Mouse (Mus musculus) 3T3-L1 (cell line): Measurements from ENCODE around the gene Il12rb1.
A peak's percentile ranks its signal among the peaks of the same experiment; 100 is the strongest.

Experiments used
- DNase-seq: peaks from one replicate; pipeline ENCODE4 v3.0.0-alpha.2; 2015; ENCODE audit warnings: low read depth, low spot score

Il12rb1 gene

GRCm38 (mm10) chr8:70827796-70828195, 19.5 kb downstream of the Il12rb1 start:
- no peak for DNase-seq

- DNase-seq: no peak
Measured at GRCm38 (mm10) chr8:70831517-70831916, 23.3 kb downstream of the Il12rb1 start.

GRCm38 (mm10) chr8:70832371-70832770, 24.1 kb downstream of the Il12rb1 start:
- no peak for DNase-seq

GRCm38 (mm10) chr8:70833018-70833482, 24.8 kb downstream of the Il12rb1 start:
- no peak for DNase-seq

- no peak for DNase-seq
Measured at GRCm38 (mm10) chr8:70833520-70833919, 25.3 kb downstream of the Il12rb1 start.

- DNase-seq: no peak
Measured at GRCm38 (mm10) chr8:70834071-70834470, 25.8 kb downstream of the Il12rb1 start.

- DNase-seq: no peak
Measured at GRCm38 (mm10) chr8:70836666-70837065, 28.4 kb downstream of the Il12rb1 start.

- peak; percentile 51 for DNase-seq
Measured at GRCm38 (mm10) chr8:70838654-70839407, 30.6 kb downstream of the Il12rb1 start.

- peak; percentile 100 for DNase-seq
Measured at GRCm38 (mm10) chr8:70839408-70840351, 31.4 kb downstream of the Il12rb1 start, which contains the start of gene Arrdc2. Gene Arrdc2, minus strand, starts transcription at chr8:70839720.

GRCm38 (mm10) chr8:70840590-70840989, 32.3 kb downstream of the Il12rb1 start:
- peak; percentile 38 for DNase-seq

GRCm38 (mm10) chr8:70841147-70842072, 33.2 kb downstream of the Il12rb1 start:
- DNase-seq: peak; percentile 96

GRCm38 (mm10) chr8:70842484-70842883, 34.2 kb downstream of the Il12rb1 start:
- DNase-seq: no peak

GRCm38 (mm10) chr8:70843214-70843773, 35.0 kb downstream of the Il12rb1 start:
- DNase-seq: no peak

GRCm38 (mm10) chr8:70843941-70844340, 35.7 kb downstream of the Il12rb1 start:
- DNase-seq: no peak

GRCm38 (mm10) chr8:70844523-70844922, 36.3 kb downstream of the Il12rb1 start:
- peak; percentile 94 for DNase-seq

- DNase-seq: no peak
Measured at GRCm38 (mm10) chr8:70845108-70845507, 36.9 kb downstream of the Il12rb1 start.

GRCm38 (mm10) chr8:70846371-70847154, 38.3 kb downstream of the Il12rb1 start:
- DNase-seq: no peak

- peak; percentile 25 for DNase-seq
Measured at GRCm38 (mm10) chr8:70849333-70849990, 41.2 kb downstream of the Il12rb1 start.

- no peak for DNase-seq
Measured at GRCm38 (mm10) chr8:70850132-70850845, 42.0 kb downstream of the Il12rb1 start.
